Comparison of ENCODE assay signal across 12 mouse cellular contexts in genomic region chr15:74102597-74102996, GRCm38 (mm10).
"Had no signal": no experiment of that assay in that cellular context is flagged by ENCODE, and none has a peak within 500 bp of the region (broad histone marks: within the 10 kb centered on the region; RNA-seq: fewer than 3 reads in every experiment).

No protein-coding gene starts in this region.

- DNase-seq: left cerebral cortex, postnatal 4 days; liver; liver, embryonic 13.5 days; liver, postnatal 0 days; lung, adult 18-20 months; lung, adult 2 months; lung, embryonic 14.5 days; lung, postnatal 10 days; lung, postnatal 14 days; lung, postnatal 36 days; lung, postnatal 4 days; midbrain, embryonic 14.5 days had no signal
